Mouse (Mus musculus) embryonic facial prominence, embryonic 11.5 days (tissue): ENCODE measurements around the gene Zfp385b. TPM values are rescaled to one million over a fixed set of nuclear protein-coding genes. Genes with fewer than 3 reads are reported as not detected.

ENCODE experiments used
- ATAC-seq: fragments of 200-750 bp; cut with Nextera tagmentation; replicated peaks from 2 replicates; pipeline ENCODE4 v1.8.0; 2017; ENCODE audit warnings: low read depth; ENCODE audit not compliant: insufficient number of reproducible peaks, low FRiP score, low TSS enrichment
- DNase-seq: peaks from one replicate; pipeline ENCODE4 v3.0.0-alpha.2; 2015; ENCODE audit warnings: low spot score
- H3K27ac ChIP-seq: fragments of 300-500 bp; sonication (generic); replicated peaks from 2 replicates; pipeline ENCODE4 v1.5.1; 2014; ENCODE audit warnings: mild to moderate bottlenecking, low read depth, low read length, control low read depth
- H3K27me3 ChIP-seq: fragments of 300-500 bp; sonication (generic); 2 replicates; pipeline ENCODE4 v1.6.1; 2014; ENCODE audit warnings: mild to moderate bottlenecking, low read length, moderate library complexity, mixed read lengths; ENCODE audit not compliant: control insufficient read depth, insufficient read depth
- H3K36me3 ChIP-seq: fragments of 300-500 bp; sonication (generic); replicated peaks from 2 replicates; pipeline ENCODE4 v1.6.1; 2014; ENCODE audit warnings: low read depth, mild to moderate bottlenecking, low read length, moderate library complexity, mixed read lengths; ENCODE audit not compliant: control insufficient read depth, insufficient read depth
- H3K4me1 ChIP-seq: fragments of 300-500 bp; sonication (generic); 2 replicates; pipeline ENCODE4 v1.6.1; 2014; ENCODE audit warnings: low read length, mixed read lengths; ENCODE audit not compliant: control insufficient read depth, insufficient read depth
- H3K4me2 ChIP-seq: fragments of 300-500 bp; sonication (generic); 2 replicates; pipeline ENCODE4 v1.6.1; 2014; ENCODE audit warnings: low read depth, mild to moderate bottlenecking, control low read depth, low read length, moderate library complexity
- H3K4me3 ChIP-seq: fragments of 300-500 bp; sonication (generic); 2 replicates; pipeline ENCODE4 v1.5.1; 2014; ENCODE audit warnings: low read depth, low read length, control low read depth
- H3K9ac ChIP-seq: fragments of 300-500 bp; sonication (generic); replicated peaks from 2 replicates; pipeline ENCODE4 v1.6.1; 2014; ENCODE audit warnings: mild to moderate bottlenecking, control low read depth, low read length
- H3K9me3 ChIP-seq: fragments of 300-500 bp; sonication (generic); replicated peaks from 2 replicates; pipeline ENCODE4 v1.6.1; 2016; ENCODE audit warnings: mild to moderate bottlenecking, low read length, inconsistent platforms, mixed read lengths; ENCODE audit not compliant: control insufficient read depth
- WGBS: fragments of 180-500 bp; shearing (Covaris S2); extraction: QIAGEN DNeasy Blood & Tissue Kit; methylation state at CpG from one replicate; pipeline ENCODE4 v1.1.7; 2014; 5-methylcytosine and 5-hydroxymethylcytosine counted together
- polyA plus RNA-seq: library from polyadenylated mRNA; unstranded; fragments of >200 nt; fragmentation: Nextera tagmentation; extraction: Ambion mirVana; gene quantifications from 2 replicates; pipeline ENCODE4 v1.2.1, GENCODE M21; 2014

Gene Zfp385b
- polyA plus RNA-seq, 1 experiment from 2014 or later = 1.7 TPM

- Histone ChIP-seq H3K4me1 (no peaks in the 10 kb centered on the region), H3K27me3 (no peaks in the 10 kb centered on the region), H3K4me2 (no peak overlapping the region), H3K9me3 (no peaks in the 10 kb centered on the region), H3K9ac (no peak overlapping the region), H3K27ac (no peak overlapping the region), H3K36me3 (no peaks in the 10 kb centered on the region), H3K4me3 (no peak overlapping the region)
- ATAC-seq = no peak
- WGBS = 60% methylated on average over 2 of the region's 2 CpGs
- DNase-seq = no peak
Observed at GRCm38 (mm10) chr2:77542605-77543004, 276.8 kb downstream of the Zfp385b start.

- H3K27me3 ChIP-seq = no peaks in the 10 kb centered on the region
- no peak overlapping the region for H3K4me3 ChIP-seq
- WGBS = 95% methylated on average over 4 of the region's 4 CpGs
- H3K4me2 ChIP-seq = no peak overlapping the region
- H3K4me1 ChIP-seq = no peaks in the 10 kb centered on the region
- H3K36me3 ChIP-seq = no peaks in the 10 kb centered on the region
- no peak for ATAC-seq
- no peak overlapping the region for H3K9ac ChIP-seq
- H3K9me3 ChIP-seq = no peaks in the 10 kb centered on the region
- no peak overlapping the region for H3K27ac ChIP-seq
- DNase-seq = no peak
Observed at GRCm38 (mm10) chr2:77541681-77542080, 277.8 kb downstream of the Zfp385b start.

DNA sequence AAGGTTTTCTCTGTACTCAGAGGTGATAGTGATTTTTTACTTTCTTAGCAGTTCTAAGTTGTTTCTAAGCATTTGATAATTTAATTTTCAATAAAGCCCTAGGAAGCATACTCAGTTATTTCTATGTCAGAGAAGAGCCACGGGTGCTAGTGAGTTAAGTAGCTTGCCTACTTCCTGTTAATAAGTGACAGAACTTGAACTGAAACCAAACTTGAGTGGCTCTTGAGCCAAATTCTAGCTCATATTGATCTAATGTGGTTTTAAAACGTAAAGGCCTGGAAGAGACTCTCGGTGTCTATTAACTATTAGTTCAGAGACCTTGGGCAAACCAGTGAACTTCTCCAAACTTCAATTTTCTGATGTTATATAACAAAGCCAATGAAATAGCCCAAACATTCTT lies 278.6 kb downstream of the Zfp385b start:
- ATAC-seq = no peak
- Histone ChIP-seq H3K27ac (no peak overlapping the region), H3K4me1 (no peaks in the 10 kb centered on the region), H3K36me3 (no peaks in the 10 kb centered on the region), H3K9me3 (no peaks in the 10 kb centered on the region), H3K9ac (no peak overlapping the region), H3K4me3 (no peak overlapping the region), H3K27me3 (no peaks in the 10 kb centered on the region), H3K4me2 (no peak overlapping the region)
- WGBS = 84% methylated on average over 3 of the region's 3 CpGs
- no peak for DNase-seq

DNA sequence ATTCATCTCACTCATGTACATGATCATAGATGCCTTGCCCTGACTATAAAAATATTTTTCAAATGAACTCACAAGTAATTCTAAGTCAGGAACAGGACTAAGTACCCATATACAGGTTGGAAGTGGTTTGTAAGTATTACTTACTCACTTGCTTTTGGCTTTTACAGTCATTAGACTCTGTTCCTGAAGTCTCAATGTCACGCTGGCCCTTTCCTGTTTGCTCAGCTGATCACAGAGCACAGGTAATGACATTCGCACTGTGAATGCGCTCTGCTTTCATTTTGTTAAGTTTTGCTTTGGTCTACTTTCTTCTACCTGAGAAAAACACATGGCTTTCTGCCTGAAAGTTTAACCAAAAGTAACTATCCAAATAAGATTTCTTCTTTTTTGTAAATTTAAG lies 282.9 kb downstream of the Zfp385b start:
- ATAC-seq (no peak), DNase-seq (no peak)
- no peak overlapping the region for H3K4me3 ChIP-seq
- H3K27me3 ChIP-seq = no peaks in the 10 kb centered on the region
- no peaks in the 10 kb centered on the region for H3K9me3 ChIP-seq
- no peak overlapping the region for H3K4me2 ChIP-seq
- 88% methylated on average over 3 of the region's 3 CpGs for WGBS
- no peak overlapping the region for H3K9ac ChIP-seq
- no peak overlapping the region for H3K27ac ChIP-seq
- H3K4me1 ChIP-seq = no peaks in the 10 kb centered on the region
- no peaks in the 10 kb centered on the region for H3K36me3 ChIP-seq

DNA sequence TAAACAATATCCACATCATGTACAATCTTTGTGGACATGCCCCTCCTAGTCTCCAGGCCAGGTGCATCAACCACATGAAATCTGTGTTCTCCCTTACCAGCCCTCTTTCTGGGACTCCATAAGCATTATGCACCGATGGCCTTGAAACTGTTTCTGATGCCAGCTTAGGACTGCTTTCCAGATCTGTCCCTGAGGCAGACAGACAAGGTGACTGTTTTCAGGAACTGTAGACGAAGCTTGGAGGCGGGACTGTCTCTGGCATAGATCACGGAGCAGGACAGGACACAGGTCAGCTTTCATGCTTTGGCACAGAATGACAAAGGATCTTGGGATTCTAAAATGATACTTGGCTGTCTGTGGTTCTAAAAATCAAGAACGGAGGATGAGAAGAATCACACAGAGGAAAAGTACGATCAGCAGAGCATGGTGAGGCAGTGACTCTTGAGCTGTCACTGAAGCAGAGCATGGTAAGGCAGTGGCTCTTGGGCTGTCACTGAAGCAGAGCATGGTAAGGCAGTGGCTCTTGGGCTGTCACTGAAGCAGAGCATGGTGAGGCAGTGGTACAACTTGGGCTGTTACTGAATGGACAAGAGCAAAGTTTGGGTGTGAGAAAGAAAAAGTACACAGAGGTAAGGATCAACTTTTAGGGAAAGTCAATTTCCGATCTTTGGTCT lies 291.2 kb downstream of the Zfp385b start:
- Histone ChIP-seq H3K27ac (no peak overlapping the region), H3K4me2 (no peak overlapping the region), H3K4me1 (no peaks in the 10 kb centered on the region), H3K27me3 (no peaks in the 10 kb centered on the region), H3K36me3 (no peaks in the 10 kb centered on the region), H3K4me3 (no peak overlapping the region), H3K9ac (no peak overlapping the region), H3K9me3 (no peaks in the 10 kb centered on the region)
- 84% methylated on average over 7 of the region's 7 CpGs for WGBS
- DNase-seq = no peak
- no peak for ATAC-seq

DNA sequence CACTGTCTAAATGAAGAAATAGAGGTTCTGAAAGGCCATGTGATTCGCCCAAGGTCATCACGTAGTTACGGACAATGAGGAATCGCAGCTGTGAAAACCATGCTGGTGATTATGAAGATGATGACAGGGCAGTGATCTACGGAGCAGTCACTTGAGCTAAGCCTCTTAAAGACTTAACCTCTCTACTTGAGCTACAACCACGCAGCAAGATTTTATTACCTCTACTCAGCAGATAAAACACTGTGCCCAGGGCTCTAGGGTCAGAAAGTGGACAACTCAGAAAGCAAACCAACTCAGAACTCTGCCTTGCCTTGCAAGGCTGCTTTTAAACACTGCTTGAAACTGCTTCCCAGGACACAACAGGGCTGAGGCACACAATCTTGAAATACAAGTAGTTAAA lies 291.8 kb downstream of the Zfp385b start:
- H3K27ac ChIP-seq = no peak overlapping the region
- no peak for ATAC-seq
- DNase-seq = no peak
- H3K4me3 ChIP-seq = no peak overlapping the region
- H3K9ac ChIP-seq = no peak overlapping the region
- no peak overlapping the region for H3K4me2 ChIP-seq
- no peaks in the 10 kb centered on the region for H3K9me3 ChIP-seq
- 78% methylated on average over 6 of the region's 6 CpGs for WGBS
- H3K4me1 ChIP-seq = no peaks in the 10 kb centered on the region
- no peaks in the 10 kb centered on the region for H3K36me3 ChIP-seq
- H3K27me3 ChIP-seq = no peaks in the 10 kb centered on the region

DNA sequence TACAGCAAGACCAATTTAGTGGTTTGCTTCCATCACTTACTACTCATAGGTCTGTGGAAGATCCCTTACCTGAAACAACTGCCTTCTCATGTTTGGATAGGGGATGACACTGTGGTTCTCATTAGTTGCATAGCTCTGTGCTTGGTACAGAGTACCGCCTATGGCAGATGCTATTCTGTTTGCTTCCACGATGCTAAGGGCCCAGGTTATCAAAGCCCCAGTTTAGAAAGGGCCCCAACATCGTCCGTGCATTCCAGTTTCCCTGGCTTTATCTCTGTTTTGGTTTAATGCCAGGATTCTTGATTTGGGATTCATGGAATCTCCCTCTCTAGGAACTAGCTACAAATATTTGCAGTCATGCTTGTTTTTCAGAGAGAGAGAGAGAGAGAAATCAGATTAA lies 292.6 kb downstream of the Zfp385b start:
- no peaks in the 10 kb centered on the region for H3K4me1 ChIP-seq
- H3K36me3 ChIP-seq = no peaks in the 10 kb centered on the region
- H3K27ac ChIP-seq = no peak overlapping the region
- H3K9ac ChIP-seq = no peak overlapping the region
- ATAC-seq (no peak), DNase-seq (no peak)
- H3K27me3 ChIP-seq = no peaks in the 10 kb centered on the region
- no peaks in the 10 kb centered on the region for H3K9me3 ChIP-seq
- 87% methylated on average over 4 of the region's 4 CpGs for WGBS
- no peak overlapping the region for H3K4me2 ChIP-seq
- no peak overlapping the region for H3K4me3 ChIP-seq

DNA sequence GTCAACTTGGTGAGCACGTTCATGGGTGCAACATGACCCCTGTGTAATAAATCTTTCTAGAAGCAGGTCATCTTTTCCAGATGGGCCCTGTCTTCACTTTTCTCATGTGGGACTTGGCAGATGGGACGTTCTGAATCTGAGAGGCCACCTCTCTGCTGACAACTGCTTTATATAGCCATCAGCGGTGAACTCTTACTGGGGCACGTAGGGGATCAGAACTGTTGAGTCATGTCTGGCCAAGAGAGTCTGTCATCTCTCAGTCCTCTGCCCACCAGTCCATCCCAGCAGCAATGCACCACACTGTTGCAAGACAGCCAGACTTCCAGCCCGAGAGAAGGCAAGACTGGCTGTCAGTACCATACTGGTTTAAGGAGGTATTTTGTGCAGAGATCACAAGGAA lies 293.1 kb downstream of the Zfp385b start:
- H3K4me3 ChIP-seq = no peak overlapping the region
- H3K9me3 ChIP-seq = no peaks in the 10 kb centered on the region
- H3K4me2 ChIP-seq = no peak overlapping the region
- DNase-seq (no peak), ATAC-seq (no peak)
- H3K4me1 ChIP-seq = no peaks in the 10 kb centered on the region
- H3K36me3 ChIP-seq = no peaks in the 10 kb centered on the region
- H3K9ac ChIP-seq = no peak overlapping the region
- H3K27me3 ChIP-seq = no peaks in the 10 kb centered on the region
- WGBS = 78% methylated on average over 5 of the region's 5 CpGs
- no peak overlapping the region for H3K27ac ChIP-seq
